Mouse (Mus musculus): ENCODE measurements around the gene Tsc2.

Tsc2 gene

DNA sequence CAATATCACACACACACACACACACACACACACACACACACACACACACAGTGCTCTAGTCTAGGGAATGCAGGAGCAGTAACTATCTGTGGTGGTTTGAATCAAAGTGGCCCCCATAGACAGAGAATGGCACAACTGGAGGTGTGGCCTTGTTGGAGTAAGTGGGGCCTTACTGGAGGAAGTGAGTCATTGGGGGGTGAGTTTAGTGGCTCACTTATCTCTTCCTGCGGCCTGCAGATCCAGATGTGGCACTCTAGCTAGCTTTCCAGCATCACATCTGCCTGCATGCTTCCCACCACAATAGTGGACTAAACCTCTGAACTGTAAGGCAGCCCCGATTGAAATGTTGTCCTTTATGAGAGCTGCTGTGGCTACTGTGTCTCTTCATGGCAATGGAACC, 21.7 kb downstream of the Tsc2 start:
- DNase-seq (ENCODE audit: low spot score) = no peak

DNA sequence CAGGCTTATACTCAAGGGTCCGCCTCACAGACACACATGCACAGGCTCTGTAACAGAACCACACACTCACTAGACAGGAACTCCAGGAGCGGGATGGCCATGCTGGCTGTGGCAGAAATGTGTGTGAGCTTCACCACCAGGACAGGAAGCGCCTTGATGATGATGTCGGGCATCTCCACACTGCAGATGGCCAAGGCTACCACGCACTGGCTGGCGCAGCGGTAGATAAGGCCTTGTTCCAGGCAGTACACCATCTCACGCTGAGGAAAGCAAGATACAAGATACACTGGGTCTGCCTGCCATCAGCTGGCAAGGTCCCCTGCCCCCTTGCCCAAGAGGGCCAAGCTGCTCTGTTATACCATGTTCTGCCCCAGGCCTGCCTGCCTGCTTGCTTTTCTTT, 23.6 kb downstream of the Tsc2 start:
- no peak for DNase-seq (ENCODE audit: low spot score)

DNA sequence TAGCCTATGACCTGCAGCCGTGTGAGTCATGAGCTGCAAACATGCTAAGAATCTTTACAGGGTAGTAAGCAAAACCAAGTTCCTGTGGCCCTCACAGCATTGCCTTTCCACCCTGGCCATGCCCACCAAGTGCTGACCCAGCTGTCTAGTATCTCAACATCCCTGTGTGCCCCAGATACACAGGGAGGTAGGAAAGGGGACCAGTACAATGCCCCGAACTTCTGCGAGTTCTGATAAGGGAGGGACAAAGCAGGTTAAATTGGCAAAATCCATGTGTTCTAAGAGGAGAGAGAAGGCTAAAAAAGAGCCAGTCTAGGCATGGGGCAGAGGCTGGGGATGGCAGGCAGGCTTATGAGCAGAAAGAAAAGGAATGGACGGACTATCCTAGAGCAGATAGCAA, 24.1 kb downstream of the Tsc2 start:
- DNase-seq (ENCODE audit: low spot score) = no peak

DNA sequence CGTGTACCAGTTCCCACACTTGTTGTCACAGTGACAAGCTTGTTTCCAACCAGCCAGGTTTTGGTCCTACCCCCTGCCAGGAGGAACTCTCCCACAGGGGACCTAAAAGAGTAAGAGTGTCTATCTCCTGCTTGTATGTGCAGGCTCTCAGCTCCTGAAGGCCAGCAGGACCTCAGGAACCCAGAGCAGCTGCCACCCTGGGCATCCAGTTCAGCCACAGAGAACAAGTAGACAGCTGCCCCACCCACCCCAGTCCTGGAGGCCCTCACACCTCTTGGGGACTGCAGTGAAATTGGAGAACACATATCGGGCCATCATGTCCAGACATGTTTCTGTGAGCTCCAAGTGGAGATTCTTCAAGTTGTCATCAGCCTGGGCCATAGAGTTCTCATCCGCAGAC, 27.9 kb downstream of the Tsc2 start:
- DNase-seq (ENCODE audit: low spot score) = no peak

DNA sequence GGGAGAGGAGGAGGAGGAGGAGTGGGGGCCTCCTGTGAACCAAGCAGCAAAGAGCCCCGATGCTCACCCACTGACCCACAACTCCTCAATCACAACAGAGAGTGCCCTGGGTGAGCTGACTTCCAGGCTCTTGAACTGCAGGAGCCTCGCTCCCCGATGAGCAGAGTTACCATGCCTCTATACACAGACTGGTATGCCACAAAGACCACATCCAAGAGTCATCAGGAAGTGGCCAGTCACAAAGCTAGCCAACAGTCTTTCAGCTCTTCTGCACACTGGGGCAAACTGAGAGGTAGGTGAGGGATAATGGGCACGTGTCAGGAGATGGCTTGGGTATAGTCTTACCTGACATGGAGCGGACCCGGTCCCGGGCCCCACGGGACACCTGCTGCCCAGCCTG, 28.5 kb downstream of the Tsc2 start:
- no peak for DNase-seq (ENCODE audit: low spot score)

DNA sequence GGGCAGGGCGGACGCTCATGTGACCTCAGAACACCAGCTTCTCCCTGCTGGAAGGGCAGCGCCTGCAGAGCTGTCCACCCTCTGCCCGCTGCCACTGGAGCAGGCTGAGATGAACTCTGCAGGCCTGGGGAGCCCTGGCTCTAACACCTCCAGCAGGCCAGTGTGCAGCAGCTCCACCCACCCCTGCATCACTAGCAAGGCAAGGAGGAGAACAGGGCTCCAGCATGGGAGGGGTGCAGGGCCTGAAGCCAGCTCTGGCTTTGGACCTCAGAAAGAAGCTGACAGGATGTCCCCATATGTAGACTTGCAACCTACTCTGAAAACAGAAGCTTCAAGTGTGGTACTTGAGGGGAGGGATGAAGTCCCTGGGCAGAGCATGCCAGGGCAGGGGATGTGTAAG, 31.9 kb downstream of the Tsc2 start:
- DNase-seq (ENCODE audit: low spot score) = no peak

DNA sequence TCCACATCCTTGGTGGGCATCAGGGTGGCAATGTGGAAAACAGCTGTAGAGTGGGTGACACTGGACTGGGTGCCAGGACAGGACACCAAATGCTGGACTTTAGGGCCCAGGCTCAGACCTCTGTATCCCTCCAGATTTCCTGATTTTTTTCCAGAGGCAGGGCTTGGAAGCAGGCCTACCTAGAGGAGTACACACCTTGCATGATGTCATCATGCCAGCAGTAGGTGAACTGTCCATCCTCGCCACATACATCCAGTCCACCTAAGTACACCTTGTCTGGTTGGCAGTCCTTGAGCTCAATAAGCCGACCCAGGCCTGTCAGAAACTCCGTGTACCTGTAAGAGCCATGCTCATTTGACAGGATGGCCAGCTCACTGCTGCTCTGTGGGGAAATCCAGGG, 34.4 kb downstream of the Tsc2 start:
- no peak for DNase-seq (ENCODE audit: low spot score)

DNA sequence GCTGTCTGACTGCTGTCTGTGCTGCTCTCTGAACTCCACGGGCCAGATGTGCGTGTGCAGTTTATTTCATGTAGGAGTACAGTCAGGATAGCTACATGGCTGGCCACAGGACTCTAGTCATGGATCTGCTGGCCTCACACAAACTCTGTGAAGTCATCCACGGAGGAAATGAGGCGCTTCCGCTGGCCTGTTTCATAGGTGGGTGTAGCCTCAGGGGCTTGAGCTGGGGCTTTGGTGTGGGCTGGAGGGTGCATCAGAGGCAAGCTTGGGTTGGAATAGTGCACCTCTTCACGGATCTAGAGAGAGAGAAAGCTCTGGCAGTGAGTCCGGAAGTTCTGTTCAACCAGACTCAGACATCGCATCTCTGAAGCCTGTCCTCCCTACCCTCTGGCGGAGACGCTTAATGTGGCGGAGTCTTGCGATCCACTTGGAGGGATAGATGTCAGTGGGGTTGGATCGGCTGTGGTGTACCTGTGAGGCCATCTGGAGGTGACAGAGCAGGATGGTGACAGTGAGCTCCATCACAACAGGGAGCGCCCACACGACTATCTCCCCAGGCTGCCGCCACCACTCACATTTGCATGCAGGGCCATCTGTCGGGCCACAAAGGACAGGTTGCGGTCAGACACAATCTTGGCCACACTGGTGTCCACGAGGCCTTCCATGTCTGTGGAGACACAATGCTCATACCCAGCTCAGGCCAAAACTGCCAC, 35.8 kb downstream of the Tsc2 start:
- no peak for DNase-seq (ENCODE audit: low spot score)

DNA sequence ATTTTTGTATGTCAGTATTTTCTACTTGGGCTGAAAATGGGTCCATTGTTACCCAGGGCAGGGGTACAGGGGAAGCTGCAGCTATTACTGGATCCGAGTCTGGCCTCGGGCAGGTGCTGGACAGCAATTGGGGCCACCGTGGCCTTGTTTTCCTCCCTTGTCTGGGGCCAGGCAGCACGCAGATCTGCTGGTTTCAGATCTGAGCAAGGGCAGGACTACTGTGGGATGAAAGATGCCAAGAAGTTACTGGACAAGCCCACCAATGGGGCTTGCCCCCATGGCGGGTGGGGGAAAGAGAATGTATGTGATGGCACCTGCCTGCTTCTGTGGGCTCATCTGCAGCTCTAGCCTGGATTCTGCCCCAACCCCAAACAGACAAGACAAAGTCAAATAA, 36.4 kb downstream of the Tsc2 start:
- no peak for DNase-seq (ENCODE audit: low spot score)

DNA sequence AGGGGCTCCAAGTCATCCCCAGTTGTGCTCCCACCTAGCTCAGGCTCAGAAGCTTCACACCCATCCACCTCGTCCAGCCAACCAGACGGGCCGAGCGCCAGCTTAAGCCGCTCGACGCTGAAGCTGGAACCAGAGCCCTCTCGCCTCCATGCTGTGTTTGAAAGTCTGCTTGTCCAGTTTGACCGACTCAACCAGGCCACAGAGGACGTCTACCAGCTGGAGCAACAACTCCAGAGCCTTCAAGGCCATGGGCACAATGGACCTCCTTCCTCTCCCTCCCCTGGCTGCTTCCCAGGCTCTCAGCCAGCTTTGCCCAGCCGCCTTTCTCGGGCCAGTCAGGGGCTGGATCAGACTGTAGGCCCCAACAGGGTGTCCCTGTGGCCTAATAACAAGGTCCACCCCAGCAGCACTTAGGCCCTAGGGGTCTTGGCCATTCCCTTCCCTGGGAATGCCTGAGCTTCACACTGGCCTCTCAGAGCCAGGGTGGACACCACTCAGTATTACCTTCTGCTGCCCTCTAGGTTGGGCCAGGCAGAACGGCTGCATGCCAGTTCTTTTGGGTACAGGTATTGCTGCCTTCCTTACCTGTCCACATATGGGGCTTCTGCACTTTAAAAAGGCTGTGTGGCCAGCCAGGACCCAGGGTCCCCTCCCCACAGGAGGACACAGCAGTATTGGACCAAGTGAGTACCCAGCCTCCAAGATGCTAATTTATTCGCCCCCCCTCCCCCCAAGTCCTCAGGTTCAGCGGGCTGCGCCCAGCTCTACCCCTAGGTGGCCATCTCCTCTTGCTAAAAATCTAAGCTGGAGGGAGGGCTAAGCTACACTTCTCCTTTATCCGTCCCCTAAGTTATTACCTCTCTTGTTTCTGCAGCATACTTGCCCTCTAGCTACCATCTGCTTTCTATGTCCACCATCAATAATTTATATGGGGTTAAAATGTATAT, 37.0 kb downstream of the Tsc2 start:
- no peak for DNase-seq (ENCODE audit: low spot score)

DNA sequence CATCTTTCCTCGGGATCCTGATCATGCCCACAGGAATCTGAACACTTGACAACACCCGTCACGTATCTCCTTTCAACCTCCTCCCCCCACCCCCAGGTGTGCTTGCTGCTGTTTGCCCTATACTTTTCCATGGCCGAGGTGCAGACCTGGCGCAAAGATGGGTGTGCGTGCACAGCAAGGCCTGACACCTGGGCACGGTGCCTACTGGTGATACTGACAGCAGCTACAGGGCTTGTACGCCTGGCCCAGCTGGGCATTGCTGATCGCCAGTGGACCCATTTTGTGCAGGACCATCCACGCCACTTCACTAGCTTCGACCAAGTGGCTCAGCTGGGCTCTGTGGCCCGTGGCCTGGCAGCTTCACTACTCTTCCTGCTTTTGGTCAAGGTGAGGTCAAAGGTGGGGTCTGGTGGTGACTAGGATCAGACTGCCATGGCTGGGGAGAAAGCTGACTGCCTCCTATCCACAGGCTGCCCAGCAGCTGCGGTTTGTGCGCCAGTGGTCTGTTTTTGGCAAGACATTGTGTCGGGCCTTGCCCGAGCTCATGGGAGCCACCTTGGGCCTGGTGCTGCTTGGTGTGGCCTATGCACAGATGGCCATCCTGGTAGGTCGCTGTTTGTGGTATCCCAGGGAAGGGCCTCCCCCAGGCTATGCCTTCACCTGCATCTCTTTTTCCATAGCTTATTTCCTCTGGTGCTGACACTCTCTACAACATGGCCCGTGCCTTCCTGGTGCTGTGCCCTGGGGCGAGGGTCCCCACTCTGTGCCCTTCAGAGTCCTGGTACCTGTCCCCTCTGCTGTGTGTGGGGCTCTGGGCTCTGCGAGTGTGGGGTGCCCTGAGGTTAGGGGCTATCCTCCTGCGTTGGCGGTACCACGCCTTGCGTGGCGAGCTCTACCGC, 38.2 kb downstream of the Tsc2 start:
- DNase-seq (ENCODE audit: low spot score) = no peak

DNA sequence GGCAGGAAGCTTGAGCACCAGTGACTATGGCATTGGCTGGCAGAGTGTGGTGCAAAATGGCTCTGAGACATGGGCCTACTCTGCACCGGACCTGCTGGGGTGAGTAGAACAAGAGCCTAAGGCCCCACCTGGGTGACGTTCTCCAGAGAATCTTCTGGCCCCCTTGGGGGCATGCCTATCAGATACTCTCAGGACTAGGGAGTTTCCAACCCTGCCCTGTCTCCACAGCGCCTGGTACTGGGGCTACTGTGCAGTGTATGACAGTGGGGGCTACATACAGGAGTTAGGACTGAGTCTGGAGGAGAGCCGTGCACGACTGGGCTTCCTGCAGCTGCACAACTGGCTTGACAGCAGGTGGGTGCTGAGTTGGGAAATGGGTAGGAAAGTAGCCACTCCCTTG, 39.2 kb downstream of the Tsc2 start:
- no peak for DNase-seq (ENCODE audit: low spot score)

DNA sequence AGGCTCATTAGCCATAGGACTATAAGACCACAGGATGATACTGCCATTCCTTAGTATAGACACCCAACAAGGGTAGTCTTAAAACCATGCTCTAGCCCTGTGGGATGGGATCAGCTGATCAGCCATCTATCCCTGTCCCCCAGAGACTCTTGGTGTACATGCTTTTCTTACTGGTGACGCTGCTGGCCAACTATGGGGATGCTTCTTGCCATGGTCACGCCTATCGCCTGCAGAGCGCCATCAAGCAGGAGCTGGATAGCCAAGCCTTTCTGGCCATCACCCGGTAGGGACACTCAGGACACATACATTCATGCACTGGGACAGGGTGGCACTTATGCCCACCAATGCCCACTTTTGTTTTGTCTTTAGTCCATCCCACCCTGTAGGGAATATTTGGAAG, 40.7 kb downstream of the Tsc2 start:
- DNase-seq (ENCODE audit: low spot score) = no peak

DNA sequence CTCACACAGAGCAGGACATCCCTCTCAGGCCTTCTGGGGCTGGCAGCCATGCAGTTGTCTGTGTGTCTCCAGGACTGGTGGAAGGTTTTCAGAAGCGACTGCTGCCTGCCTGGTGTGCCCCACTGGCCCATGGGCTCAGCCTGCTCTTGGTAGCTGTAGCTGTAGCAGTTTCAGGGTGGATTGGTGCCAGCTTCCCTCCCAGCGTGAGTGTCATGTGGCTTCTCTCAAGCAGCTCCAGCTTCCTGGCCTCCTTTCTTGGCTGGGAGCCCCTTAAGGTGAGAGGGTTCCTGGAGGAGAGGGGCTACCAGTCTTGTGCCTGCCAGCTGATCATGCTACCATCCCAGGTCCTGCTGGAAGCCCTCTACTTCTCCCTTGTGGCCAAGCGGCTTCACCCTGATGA, 41.5 kb downstream of the Tsc2 start:
- no peak for DNase-seq (ENCODE audit: low spot score)

DNA sequence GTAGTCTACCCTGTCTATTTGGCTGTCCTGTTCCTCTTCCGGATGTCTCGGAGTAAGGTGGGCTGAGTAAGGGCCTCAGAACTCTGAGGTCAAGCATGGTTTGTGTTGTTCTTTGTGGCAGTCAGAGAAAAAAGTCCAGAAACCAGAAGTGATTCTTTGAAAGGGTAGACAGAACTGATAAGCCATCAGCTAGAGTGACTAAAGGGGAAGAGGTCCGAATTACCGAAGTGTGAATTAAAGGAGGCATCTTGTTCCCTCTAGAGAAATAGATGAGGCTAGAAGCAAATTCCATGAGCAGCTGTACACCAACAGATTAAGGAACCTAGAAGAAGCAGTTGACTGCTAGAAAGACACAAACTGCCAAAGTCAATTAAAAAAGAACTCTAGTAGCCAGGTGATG, 45.9 kb downstream of the Tsc2 start:
- no peak for DNase-seq (ENCODE audit: low spot score)

DNA sequence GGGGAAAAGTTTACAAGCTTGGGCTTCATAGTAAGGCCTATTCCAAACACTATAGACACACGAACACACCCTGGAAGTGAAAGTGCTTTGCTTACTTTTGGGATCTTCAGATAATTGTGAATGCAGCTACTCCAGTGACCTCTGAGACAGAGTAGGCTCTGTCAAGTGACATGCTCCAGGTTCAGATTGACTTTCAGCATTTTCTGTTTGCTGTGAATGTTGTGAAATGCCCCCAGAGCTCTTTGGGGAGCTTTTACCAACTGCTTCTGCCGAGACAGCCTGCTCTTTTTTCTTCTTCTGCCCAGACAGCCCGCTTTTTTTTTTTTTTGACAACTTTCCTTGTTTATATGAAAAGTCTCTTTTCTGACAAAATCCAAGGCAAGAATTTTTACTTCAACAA, 47.9 kb downstream of the Tsc2 start:
- DNase-seq (ENCODE audit: low spot score) = no peak

DNA sequence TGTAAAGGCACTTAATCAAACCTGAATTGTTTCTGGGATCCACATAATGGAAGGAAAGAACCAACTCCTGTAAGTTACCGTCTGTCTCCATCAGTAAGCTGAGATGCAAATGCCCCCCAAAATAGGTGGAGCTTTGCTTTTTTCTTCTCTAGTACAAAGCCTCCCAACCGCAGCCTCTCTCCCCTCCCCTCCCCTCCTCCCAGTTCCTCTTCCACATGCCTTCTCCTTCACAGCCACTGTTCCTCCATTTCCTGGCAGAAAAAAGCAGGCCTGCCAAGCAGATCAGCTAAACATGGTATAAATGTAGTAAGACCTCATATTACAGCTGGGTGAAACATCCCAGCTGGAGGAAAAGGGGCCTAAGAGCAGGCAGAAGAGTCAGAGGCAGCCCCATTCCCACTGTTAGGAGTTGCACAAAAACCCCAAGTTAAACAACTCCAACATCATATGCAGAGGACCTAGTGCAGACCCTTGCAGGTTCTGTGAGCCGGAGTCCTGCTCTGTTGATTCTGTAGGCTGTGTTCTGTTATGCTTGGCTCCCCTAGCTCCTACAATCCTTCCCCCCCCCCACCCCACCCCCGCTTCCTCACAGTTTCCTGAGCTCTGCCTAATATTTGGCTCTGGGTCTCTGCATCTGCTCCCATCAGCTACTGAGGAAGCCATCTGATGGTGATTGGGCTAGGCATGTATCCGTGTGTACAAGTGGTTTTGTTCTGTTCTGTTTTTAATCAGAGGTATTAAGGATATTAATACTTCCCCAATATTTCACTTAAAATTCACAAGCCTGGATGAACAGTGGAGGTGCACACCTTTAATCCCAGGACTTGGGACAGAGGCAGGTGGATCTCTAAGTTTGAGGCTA, 48.6 kb downstream of the Tsc2 start:
- DNase-seq (ENCODE audit: low spot score) = no peak

DNA sequence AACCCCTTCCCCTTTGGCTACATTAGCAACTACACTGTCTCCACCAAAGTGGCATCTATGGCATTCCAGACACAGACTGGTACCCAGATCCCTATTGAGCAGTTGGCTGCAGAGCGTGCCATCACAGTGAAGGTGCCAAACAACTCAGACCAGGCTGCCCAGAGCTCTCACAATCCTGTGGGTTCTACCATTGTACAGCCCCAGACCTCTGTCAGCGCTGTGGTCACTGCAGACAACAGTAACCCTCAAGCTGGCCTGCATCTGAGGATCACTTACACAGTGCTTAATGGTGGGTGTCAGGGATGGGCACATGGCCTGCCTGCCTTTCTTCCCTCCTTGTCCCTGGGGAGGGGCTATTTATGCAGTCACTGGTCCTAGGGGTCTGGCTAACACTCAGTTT, 52.1 kb downstream of the Tsc2 start:
- DNase-seq (ENCODE audit: low spot score) = no peak

DNA sequence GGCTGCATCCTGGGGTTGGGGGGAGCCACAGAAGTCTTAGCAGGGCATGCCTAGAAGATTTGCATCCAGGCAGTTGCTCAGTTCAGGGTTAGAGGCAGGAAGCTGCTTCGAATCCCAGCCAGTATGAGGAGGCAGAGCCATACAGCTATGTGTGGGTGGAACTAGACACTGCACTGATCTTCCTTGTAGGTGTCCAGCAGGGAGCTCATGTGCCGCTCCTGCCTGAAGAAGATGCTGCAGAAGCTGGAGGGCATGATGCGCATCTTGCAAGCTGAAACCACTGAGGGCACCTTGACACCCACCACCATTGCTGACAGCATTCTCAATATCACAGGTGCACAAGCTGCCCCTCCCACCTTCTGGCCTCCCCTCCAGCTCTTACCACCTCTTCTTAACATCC, 52.9 kb downstream of the Tsc2 start:
- no peak for DNase-seq (ENCODE audit: low spot score)

DNA sequence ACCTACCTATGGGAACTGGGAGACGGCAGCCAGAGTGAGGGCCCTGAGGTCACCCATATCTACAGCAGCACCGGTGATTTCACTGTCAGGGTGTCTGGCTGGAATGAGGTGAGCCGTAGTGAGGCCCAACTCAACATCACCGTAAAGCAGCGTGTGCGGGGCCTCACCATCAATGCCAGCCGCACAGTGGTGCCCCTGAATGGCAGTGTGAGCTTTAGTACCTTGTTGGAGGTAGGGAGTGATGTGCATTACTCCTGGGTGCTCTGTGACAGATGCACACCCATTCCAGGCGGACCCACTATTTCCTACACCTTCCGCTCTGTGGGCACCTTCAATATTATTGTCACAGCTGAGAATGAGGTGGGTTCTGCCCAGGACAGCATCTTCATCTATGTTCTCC, 58.6 kb downstream of the Tsc2 start:
- DNase-seq (ENCODE audit: low spot score) = no peak

DNA sequence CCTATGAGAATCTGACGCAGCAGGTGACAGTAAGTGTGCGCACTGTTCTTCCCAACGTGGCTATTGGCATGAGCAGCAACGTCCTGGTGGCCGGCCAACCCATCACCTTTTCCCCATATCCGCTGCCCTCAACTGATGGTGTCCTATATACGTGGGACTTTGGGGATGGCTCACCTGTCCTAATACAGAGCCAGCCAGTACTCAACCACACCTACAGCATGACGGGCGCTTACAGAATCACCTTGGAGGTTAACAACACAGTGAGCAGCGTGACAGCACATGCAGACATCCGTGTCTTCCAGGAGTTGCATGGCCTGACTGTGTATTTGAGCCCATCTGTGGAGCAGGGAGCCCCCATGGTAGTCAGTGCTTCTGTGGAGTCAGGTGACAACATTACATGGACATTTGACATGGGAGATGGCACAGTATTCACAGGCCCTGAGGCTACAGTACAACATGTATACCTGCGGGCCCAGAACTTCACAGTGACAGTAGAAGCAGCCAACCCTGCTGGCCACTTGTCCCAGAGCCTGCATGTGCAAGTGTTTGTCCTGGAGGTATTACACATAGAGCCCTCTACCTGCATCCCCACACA, 59.7 kb downstream of the Tsc2 start:
- DNase-seq (ENCODE audit: low spot score) = no peak
